Mouse (Mus musculus): ENCODE measurements at regions not wholly inside any gene's neighbourhood (a gene's known extent, or its start where the extent isn't known, plus 50 kb on each side); places are given as distances from the start of the nearest gene placed in this dataset.
"Not testable (repeated sequence)": the region's sequence is repeated elsewhere in the genome, so short reads cannot be mapped to it uniquely, and the experiment has no call there.

DNA sequence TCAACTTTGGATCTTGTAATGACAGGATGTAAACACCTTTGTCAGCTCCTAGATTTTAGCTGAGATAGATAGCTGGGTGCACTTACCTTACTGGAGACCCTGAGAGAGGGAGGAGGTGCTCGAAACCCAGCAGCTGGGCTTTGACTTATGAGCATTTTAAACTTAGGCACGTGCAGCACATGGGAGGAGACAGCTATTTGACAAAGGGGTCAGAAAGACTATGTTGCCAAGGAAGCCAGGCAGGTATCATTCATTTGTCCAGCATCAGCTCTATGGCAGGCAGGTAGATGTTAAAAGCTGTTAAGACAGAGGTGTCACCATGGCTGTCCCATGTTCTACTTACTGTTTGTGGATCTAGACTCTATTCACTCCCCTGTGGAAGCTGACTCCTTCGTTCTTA lies 120.0 kb upstream of the Tet2 start:
- DNase-seq (ENCODE audit: inconsistent ontology term): no peak

DNA sequence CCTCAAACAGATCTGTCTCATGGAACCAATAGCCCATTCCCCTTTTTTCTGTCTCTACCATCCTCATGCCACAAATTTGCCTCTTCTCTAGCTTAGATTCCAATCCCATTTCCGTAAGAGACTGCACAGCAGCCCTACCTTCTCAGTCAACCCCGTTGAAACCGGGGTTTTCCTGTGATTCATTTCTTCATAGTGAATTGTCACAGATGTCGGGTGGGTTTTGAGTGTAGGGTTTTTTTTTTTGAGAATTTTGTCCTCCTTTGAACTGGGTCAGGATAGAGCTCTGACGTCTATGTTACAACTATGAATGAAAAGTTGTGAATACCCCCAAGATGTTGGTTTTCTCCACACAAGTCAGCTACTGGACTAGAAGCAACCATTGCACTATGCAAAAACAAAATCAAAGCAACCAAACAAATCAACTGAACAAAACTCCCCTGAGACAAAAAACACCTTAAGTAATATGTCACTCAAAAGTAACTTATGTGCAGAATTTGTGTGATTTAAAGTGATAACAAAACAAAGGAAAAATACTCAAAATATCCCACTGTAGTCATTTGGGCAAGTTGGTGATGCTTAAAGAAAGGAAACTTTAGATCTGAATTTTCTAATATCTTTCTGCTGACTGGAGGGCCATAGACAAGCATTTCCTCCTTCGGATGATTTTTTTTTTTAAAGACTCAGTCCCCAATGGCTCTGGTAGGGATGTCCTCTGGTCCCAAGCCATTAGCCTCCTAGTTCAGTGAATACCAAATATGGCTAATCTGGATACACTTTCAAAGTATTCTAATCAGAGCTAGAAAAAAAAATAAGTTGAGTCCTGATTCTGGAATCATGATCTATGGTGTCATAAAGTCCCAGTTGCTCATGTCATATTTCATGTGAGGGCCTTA lies 120.7 kb upstream of the Tet2 start:
- no peak for DNase-seq (ENCODE audit: inconsistent ontology term)

DNA sequence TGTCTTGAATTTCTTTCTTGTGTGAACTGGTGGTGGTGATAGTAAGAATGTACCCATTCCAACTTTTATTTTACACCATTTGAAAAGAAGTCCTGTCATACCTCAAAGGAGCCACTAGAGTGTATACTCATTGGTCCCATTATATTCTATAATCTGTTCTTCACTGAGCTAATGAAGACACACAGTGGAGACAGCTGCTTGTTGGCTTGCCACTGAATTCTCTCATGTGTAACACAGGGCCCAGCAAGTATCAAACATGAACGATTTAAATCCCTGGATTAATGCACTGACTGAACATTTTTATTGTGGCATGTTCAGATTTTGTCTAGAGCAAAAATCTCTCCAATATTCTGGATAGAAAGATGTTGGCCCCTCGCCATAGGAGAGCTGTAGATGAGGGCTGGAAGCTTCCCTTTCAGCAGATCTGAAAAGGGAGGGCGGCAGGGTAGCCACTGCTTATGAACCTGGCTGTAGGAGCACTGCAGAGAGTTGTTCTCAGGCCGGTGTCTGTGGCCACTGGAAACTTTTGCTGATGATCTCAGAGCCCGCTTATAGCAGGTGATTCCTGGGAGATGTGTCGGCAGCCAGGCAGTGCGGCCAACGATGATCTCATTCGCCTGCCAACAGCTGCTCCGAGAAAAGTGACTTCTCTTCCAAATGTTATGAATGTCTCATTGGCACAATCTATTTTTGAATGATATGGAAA lies 128.0 kb upstream of the Tet2 start:
- DNase-seq (ENCODE audit: inconsistent ontology term): peak; percentile 80

DNA sequence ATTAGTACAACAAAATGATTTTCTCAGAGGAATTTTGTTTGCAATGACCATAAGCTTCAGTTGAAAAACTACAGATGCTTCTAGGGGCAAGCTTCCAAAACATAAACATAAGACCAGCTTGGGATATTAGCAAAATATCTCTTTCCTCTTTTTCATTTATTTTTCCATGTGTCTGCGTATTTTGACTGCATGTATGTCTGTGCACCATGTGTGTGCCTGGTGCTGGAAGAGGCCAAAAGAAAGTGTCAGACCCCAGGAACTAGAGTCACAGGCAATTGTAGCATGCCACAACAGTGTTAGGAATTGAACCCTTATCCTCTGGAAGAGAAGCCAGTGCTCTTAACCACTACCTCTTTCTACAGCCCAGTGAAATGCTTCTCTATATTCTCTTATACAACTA lies 133.0 kb upstream of the Tet2 start:
- DNase-seq (ENCODE audit: inconsistent ontology term): no peak

DNA sequence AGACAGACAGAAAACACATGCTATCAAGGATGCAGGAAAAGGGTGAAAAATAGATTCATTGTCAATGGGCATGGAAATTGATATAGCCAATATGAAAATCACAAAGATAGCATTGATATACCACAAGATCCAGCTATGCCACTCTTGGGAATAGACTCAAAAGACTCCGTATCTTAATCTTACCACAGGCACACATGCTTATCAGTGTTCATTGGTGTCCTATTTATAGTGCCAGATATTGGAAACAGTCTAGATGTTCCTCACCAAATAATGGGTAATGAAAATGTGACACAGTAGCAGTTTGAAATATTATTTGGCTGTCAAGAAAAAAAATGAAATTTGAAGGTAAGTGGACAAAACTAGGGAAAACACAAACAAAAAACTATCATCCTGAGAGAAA lies 135.0 kb upstream of the Tet2 start:
- no peak for DNase-seq (ENCODE audit: inconsistent ontology term)

DNA sequence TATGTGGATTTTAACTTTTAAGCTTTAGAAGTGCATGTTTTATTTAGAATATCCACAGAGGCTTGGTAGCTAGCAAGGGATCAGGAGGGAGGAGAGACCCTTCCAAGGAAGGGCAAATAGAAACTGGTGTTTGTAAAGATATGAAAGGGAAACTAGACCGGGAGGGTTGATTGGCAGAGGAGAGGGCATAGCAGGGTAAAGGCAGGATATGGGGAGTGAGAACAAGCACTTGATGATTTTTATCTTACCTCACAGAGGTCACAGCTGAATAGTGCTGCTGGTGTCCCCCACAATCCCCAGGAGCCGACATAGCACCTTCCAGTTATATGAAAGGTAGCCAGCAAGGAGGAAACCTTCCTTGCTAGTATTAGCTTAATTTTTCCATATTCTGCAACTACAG lies 135.4 kb upstream of the Tet2 start:
- DNase-seq (ENCODE audit: inconsistent ontology term): no peak

DNA sequence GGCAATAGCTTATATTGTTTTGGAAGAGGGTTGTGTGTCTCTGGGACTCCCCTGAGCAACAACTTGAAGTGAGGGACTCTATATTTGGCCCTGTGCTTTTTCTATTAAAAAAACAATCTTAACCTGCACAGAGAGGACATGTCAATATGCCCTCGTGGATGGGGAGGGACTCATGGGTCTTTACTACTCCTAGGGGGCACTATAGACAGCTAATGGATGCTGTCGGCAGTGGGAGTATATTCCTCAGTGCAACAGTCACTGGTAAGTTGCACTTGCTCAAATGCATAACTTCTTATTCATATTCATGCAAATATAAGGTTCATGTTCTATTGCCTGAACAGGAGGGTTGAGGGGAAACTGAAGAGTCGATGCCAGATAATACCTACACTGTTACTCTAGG lies 135.9 kb upstream of the Tet2 start:
- no peak for DNase-seq (ENCODE audit: inconsistent ontology term)

DNA sequence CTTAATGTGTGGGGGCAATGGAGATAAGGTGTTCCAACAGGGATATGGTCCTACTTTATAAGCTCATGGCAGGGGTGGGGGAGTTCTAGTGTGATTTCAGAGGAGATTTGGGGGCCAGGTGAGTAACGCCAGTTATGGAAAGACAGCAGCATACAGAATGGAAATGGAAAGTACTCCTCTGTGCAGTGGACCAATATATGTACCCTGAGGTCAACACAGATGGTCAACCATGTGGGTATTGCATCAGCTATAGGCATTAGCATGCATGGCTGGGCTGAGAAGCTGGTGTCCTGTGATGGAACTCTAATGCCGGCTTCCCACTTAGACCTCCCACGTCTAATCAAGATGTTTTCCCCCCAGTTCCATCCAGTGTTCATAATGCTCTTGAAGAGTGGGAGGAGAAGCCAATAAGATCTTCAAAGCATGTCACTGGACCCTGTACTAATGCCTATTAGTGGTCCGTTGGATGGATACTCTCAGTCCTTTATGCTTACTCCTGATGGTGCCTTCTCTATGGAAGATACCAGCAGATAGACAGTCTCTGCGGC lies 139.3 kb upstream of the Tet2 start:
- DNase-seq (ENCODE audit: inconsistent ontology term): no peak

DNA sequence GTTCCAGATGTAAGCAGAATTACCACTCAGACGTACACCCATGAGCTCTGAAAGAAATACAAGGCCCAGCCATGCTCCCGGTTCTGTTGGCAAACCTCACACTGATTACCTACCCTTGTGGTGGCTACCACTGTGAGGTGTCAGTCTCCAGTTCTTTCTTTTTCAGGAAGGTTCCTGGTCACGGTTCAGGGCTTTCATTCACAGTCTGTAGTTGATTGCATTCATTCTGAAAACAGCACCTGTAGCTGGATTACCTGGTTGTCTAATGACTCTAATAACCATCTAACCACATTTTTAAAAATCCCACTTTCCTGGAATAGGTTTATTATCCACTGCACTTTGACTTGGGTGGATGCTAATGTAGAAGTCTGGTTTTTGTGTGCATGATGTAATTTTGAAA lies 139.8 kb upstream of the Tet2 start:
- no peak for DNase-seq (ENCODE audit: inconsistent ontology term)

DNA sequence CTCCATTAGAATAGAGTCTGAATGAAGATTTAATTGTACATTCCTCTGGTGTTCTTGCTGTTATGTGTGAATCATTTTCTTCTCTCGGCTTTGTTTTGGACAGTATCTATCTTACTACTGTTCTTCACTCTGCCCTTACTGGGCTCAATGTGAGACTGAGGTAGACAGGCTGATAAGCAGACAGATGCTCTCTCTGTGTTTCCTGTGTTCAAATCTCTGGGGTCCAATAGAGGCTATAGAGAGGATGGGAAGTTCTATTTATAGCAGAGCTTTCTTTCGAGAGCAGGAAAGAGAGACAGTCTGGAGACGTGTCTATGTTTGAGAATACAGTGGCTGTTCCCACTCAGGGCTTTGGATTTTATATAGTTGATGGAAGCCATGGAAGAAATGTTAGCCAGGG lies 140.5 kb upstream of the Tet2 start:
- no peak for DNase-seq (ENCODE audit: inconsistent ontology term)

DNA sequence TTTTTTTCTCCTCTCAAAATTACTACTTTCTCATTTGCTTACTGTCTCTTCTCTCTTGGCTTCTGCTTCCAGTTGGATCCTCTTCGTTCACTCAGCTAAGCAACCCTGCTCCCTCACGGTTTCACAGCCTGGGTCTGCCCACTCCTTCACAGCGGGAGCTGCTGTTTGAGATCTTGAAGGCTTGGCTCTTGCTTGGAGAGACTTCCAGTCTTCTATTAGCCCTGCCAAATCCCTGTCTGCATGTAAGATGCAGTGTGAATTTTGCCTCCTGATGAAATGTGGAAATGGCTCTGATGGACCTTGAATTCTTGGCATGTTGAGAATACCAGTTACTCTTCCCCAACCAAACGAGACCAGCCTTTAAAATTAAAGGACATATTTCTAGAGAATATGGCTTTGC lies 149.1 kb upstream of the Tet2 start:
- peak; percentile 20 for DNase-seq (ENCODE audit: inconsistent ontology term)

DNA sequence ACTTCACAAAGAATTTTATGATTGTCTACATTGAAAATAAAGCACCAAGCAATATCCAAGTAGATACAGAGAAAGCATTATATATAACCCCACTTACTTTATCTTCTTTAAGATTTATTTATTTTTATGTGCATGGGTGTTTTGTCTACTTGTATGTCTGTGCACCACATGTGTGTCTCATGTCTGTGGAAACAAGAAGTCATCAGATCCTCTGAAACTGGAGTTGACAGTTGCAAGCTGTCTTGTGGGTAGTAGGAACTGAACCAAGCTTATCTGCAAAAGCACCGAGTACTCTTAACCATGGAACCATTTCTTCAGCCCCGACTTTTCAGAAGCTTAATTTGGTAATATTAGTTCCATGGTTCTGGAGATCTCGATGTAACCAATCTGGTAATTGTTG lies 151.2 kb upstream of the Tet2 start:
- no peak for DNase-seq (ENCODE audit: inconsistent ontology term)

DNA sequence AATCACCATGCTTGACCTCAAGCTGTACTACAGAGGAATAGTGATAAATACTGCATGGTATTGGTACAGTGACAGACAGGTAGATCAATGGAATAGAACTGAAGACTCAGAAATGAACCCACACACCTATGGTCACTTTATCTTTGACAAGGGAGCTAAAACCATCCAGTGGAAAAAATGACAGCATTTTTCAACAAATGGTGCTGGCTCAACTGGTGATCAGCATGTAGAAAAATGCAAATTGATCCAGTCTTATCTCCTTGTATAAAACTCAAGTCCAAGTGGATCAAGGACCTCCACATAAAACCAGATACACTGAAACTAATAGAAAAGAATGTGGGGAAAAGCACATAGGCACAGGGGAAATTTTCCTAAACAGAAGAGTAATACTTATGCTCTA lies 159.9 kb upstream of the Tet2 start:
- not testable (repeated sequence) for DNase-seq (ENCODE audit: inconsistent ontology term)

DNA sequence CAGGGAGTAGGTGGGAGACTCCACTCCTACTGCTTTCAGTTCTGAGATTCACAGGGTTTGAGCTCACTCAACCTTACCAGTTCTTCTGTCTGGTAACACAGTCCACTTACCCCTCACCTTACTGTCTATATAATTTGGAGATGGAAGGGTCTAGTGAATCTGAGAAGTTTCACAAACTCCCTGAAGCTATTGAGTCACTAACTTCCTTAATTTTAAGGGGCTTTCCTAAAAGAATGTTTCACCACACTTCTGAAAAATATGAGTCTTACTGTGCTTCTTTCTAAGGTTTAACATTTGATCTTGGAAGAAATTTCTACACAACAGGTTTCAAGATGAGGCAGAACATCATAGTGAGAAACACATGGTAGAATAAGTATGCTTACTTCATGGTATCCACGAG lies 166.6 kb upstream of the Tet2 start:
- DNase-seq (ENCODE audit: inconsistent ontology term): no peak

DNA sequence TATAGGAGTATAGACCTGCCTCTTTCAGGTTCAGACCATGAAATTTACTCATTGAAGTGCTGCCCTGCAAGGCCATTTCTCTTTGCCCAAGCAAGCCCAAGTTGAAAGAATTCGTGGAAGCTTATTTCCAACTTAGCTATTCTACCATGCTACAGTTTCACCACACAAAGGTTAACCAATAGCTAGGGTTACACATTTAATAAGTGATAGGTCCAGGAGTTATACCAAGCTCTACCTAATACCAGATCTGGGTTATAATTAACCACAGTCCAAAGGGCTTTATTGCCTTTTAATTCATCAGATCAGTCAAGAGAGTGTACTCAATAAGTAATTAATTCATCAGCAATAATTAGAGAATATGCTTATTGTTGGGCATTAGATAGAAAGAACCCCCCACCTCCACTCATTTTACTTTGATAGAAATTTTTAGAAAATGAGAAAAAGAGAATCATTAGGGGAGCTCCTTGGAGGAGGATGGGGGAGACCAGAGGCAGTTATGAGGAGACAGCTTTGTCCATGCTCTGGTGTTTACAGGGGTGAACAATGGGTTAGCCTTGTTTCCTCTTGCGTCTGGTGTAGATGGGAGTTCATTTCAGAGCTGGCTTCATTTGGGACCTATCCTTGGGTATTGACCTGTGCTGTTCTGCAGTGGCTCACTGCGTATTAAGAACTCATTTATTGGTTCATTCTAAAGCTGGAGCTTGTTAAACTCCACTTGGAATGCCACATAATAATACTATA lies 177.8 kb upstream of the Tet2 start:
- DNase-seq (ENCODE audit: inconsistent ontology term): no peak

DNA sequence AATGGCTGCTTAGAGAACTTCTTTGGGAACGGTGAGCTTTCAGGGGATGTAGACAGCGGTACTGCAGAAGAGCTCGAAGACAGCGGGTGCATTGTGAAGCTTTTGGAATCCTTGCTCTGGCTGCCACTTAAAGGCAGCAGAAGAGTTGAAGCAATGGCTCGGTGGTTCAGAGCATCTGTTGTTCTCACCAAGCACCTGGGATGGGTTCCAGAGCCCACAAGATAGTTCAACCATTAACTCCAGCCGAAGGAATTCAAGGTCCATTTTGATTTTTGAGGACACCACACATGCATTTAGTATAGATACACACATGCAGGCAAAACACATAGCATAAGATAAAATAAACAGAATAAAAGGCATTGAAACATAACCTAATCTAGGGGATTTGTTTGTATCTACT lies 181.9 kb upstream of the Tet2 start:
- DNase-seq (ENCODE audit: inconsistent ontology term): peak; percentile 58

DNA sequence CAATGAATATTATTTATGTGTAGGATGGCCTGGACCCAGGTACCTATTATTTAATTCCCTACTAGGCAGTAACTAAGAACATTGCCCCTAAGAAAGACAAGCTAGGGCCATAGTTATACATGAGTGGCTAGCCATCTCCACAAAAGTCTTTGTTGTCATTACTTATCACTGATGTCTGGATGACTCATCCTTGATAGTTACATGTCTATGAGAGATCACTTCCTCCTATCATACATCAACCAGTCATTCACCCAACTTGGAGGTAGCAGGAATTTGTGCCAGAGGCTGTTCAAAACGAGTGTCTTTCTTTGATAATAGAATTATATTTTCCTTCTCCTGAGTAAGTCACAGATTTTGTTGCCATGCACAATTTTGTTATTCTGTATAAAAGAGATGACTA lies 190.7 kb upstream of the Tet2 start:
- no peak for DNase-seq (ENCODE audit: inconsistent ontology term)

DNA sequence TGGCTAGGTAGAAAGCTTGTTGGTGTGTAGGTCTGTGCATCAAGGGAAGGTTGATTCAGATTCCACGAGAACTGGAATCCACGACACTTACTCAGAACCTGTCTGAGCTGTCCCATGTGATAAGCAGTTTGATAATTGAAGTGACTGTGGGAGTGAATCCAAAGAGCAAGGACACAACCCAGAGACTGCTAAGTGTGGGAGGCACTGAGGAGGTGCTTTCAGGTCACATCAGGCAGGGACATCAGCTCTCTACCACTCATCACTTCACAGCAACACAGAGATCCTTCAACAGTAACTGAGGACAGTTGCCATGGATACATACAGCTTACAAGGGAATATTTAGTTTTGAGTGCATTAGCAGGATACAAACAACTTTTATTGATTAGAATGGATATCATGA lies 194.0 kb upstream of the Tet2 start:
- DNase-seq (ENCODE audit: inconsistent ontology term): no peak

DNA sequence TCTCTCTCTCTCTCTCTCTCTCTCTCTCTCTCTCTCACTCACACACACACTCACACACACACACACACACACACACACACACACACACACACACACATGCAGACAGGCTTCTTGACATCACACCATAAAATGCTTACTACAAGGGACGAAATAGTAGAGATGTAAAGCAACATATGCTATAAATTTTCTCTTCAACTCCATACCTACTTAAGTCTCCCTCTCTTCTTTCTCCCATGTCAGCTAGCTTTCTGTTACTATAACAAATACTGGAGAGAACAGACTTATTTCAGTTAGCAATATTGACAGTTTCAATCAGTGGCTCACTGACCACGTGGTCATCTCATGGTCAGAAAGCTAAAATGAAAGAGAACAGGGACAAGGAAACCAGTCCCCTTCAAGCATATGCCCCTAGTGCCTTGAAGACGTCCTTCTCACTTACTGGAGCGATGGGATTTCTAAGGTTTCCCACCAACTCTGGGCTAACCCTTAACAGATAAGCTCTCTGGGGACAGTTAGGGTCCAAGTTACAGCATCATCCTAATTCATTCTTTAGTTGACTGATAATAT lies 199.7 kb upstream of the Tet2 start:
- DNase-seq (ENCODE audit: inconsistent ontology term): no peak

DNA sequence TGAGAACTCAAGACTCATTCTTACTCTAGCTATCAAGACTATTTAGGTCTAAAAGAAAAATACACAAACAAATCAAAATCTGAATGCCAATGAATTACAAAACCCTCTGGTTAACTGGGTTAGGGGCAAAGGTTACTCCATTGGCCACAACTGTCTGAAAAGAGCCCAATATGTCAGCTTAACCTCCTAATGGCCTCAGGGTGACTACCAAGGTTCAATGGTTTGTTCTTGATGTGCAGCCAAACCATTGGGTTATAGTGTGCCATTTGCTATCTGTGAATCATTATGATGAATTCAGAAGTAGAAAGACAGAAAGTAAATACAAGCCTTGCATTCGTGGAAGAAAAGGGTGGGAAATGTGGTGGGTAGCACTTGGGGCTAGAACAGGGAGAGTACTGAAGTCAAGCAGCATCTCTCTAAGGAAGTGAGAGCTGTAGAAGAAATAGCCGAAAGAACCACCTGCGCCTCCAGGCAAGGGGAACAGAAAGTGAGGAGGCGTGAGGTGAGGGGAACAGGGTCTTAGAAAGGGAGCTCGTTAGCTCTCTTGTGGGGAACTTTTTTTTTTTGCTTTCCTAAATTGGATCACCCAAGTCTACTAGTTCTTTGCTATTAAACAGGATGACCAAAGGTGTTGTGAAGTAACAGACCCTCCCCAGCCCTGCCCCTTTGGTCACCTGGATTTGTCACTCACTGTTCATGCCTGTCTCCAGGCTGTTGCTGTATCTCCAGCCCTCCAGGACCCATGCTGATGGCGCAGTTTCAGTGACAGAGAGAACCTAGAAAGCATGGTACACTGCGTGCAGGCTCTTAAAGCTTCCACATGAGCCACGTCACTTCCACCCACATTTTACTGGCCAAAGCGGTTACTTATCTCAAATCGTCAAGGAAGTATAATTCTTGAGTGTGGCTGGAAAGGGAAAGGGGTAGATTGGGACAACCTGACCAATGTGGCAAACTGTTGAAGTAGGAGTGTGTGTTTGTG lies 204.1 kb upstream of the Tet2 start:
- DNase-seq (ENCODE audit: inconsistent ontology term): peak; percentile 16

DNA sequence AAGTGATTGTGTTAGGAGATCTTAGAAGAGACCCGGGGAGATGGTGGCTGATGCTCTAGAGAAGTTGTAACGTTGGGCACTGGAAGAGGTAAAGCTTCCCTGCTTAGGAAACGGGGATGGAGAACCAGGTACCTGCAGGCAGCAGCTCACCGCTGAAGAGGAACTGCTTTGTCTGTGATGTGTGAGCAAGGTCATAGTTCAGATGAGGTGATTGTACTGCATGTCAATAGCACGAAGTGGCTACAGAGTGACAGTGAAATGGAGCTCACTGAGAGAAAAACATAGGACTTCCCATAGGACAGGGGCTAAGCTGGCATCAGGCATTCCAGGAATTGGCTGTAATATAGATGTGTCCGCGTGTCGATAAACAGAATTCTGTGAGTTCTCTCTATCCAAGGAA lies 205.1 kb upstream of the Tet2 start:
- DNase-seq (ENCODE audit: inconsistent ontology term): no peak
